Mouse (Mus musculus): Measurements from ENCODE around the gene Pkn1. TPM values are rescaled to one million over a fixed set of nuclear protein-coding genes. Genes with fewer than 3 reads are reported as not detected.
A peak's percentile ranks its signal among the peaks of the same experiment; 100 is the strongest.

The Pkn1 gene
- polyA plus RNA-seq, 1 experiment from 2014 or later: 37.0 TPM

DNA sequence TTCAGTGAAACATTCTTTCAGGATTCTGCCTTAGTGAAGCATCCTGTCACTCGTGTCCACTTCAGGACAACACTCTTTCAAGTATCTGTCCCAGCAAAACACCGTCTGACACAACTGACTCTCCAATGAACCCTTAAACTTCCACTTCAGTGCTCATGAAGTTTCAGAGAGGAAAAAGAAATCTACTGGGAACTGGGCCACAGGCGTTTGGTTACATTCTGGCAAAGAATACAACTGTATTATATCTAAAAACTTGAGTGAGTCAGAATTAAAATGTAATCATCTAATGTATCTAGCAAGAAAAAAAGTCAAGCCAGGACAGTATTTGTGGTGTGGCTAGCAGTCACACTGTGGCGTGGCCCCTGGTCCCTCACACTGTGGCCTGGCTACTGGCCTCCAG lies 60.1 kb downstream of the Pkn1 start:
- no peak for TF ChIP-seq CTCF (IDR thresholded peaks at IDR 0.05; ENCODE audit: low read depth)
- H3K27me3 ChIP-seq (replicated peaks; ENCODE audit: control insufficient read depth, insufficient read depth, low read length): no peaks in the 10 kb centered on the region
- H3K4me1 ChIP-seq (replicated peaks; ENCODE audit: control insufficient read depth, insufficient read depth, low read length): no peaks in the 10 kb centered on the region
- H3K36me3 ChIP-seq (ENCODE audit: control insufficient read depth, insufficient read depth): no peaks in the 10 kb centered on the region
- H3K4me3 ChIP-seq (ENCODE audit: low read depth, low read length): no peak overlapping the region
- 71% methylated on average over 4 of the region's 4 CpGs for WGBS
- ATAC-seq: no peak
- no peak overlapping the region for H3K27ac ChIP-seq (ENCODE audit: low read depth, low read length)
- no peak overlapping the region for H3K9ac ChIP-seq (ENCODE audit: low read depth, low read length)
- no peaks in the 10 kb centered on the region for H3K9me3 ChIP-seq (ENCODE audit: control insufficient read depth)
- no peak overlapping the region for H3K4me2 ChIP-seq (replicated peaks; ENCODE audit: low read depth)

DNA sequence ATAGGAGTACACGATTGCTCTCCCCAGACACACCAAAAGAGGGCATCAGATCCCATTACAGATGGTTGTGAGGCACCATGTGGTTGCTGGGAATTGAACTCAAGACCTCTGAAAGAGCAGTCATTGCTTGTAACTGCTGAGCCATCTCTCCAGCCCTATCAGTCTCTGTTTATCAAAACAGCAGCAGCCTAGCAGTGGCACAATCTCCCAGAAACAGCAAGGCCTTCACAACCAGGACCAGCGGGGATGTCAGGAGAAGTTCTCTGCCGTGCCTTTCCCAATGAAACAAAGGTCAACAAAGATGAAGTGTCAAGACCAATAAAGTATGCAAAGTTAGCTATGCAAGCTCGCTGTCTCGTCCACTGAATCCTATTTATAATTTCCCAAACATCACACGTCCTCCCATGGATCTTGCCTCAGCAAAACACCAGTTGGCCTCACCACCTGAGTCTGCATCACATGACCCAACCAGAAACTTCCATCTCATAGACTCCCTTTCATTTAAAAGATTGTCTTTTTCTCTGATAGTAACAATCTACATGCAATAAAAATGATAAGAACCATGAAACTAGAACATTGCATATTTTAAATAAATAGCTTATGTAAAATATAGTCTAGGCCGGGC lies 66.8 kb downstream of the Pkn1 start:
- H3K4me2 ChIP-seq (replicated peaks; ENCODE audit: low read depth): no peak overlapping the region
- WGBS: 48% methylated on average over 7 of the region's 7 CpGs
- no peak for TF ChIP-seq CTCF (IDR thresholded peaks at IDR 0.05; ENCODE audit: low read depth)

DNA sequence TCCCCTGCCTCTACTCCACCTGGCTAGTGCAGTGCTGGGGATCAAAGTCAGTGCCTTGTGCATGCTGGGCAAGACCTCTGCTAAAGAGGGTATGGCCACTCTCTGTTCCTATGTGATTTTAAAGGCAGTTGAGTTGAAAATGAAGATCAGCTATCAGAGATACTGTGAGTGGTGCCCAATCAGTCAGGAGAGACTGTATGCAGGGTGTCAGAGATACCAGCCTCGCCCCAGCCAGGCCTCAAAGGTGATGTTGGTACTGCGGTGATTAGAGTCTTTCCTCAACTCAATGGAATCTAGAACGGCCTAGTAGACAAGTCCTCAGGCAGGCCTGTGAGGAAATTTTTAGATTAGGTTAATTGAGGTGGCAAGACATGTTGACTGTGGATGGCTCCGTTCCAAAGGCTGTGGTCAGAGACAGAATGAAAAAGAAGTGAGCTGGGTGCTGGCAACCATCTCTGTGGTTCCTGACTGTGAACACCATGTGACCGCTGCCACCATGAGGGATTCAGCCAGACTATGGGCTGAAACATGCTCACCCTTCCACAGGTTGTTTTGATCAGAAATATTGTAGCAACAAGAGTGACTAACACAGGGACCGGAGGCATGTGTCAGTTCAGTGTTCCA lies 73.2 kb downstream of the Pkn1 start:
- Histone ChIP-seq H3K4me2 (replicated peaks; ENCODE audit: low read depth) (no peak overlapping the region), H3K9ac (ENCODE audit: low read depth, low read length) (no peak overlapping the region), H3K4me3 (ENCODE audit: low read depth, low read length) (no peak overlapping the region), H3K27ac (ENCODE audit: low read depth, low read length) (no peak overlapping the region), H3K4me1 (replicated peaks; ENCODE audit: control insufficient read depth, insufficient read depth, low read length) (no peaks in the 10 kb centered on the region; the same call in 1 of the 2 replicates), H3K9me3 (ENCODE audit: control insufficient read depth) (no peaks in the 10 kb centered on the region), H3K36me3 (ENCODE audit: control insufficient read depth, insufficient read depth) (no peaks in the 10 kb centered on the region), H3K27me3 (replicated peaks; ENCODE audit: control insufficient read depth, insufficient read depth, low read length) (no peaks in the 10 kb centered on the region)
- no peak for ATAC-seq
- WGBS: 75% methylated on average over 6 of the region's 6 CpGs
- no peak for TF ChIP-seq CTCF (IDR thresholded peaks at IDR 0.05; ENCODE audit: low read depth)

More for the DNA sequence above, 66.8 kb downstream of the Pkn1 start:
- no peaks in the 10 kb centered on the region for H3K9me3 ChIP-seq (ENCODE audit: control insufficient read depth)
- no peaks in the 10 kb centered on the region for H3K27me3 ChIP-seq (replicated peaks; ENCODE audit: control insufficient read depth, insufficient read depth, low read length)
- no peak overlapping the region for H3K4me3 ChIP-seq (ENCODE audit: low read depth, low read length)
- H3K4me1 ChIP-seq (replicated peaks; ENCODE audit: control insufficient read depth, insufficient read depth, low read length): no peaks in the 10 kb centered on the region
- no peaks in the 10 kb centered on the region for H3K36me3 ChIP-seq (ENCODE audit: control insufficient read depth, insufficient read depth)
- peak; percentile 31; the same call in 1 of the 2 replicates for ATAC-seq
- no peak overlapping the region for H3K27ac ChIP-seq (ENCODE audit: low read depth, low read length)
- no peak overlapping the region for H3K9ac ChIP-seq (ENCODE audit: low read depth, low read length)

DNA sequence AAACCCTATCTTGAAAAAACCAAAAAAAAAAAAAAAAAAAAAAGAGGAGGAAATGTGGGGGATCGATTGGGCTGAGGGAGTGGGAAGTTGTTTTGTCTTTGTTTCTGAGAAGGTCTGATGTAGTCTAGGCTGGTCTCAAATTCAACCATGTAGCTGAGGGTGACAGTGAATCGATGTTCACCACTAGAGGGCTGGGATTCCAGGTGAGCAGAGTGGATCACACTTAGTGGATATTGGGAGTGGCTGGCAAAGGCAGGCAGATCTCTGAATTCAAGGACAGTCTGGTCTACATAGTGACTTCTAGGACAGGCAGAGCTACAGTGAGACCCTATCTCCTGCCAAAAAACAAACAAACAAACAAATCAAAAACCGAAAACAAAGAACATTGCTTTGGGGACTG lies 74.2 kb downstream of the Pkn1 start:
- H3K36me3 ChIP-seq (ENCODE audit: control insufficient read depth, insufficient read depth): no peaks in the 10 kb centered on the region
- no peak overlapping the region for H3K4me3 ChIP-seq (ENCODE audit: low read depth, low read length)
- peak; percentile 86 for TF ChIP-seq CTCF (IDR thresholded peaks at IDR 0.05; ENCODE audit: low read depth)
- ATAC-seq: no peak
- H3K4me2 ChIP-seq (replicated peaks; ENCODE audit: low read depth): no peak overlapping the region
- WGBS: 34% methylated on average over 3 of the region's 3 CpGs
- no peak overlapping the region for H3K9ac ChIP-seq (ENCODE audit: low read depth, low read length)
- H3K27ac ChIP-seq (ENCODE audit: low read depth, low read length): no peak overlapping the region
- H3K4me1 ChIP-seq (replicated peaks; ENCODE audit: control insufficient read depth, insufficient read depth, low read length): no peaks in the 10 kb centered on the region; the same call in 1 of the 2 replicates
- no peaks in the 10 kb centered on the region for H3K27me3 ChIP-seq (replicated peaks; ENCODE audit: control insufficient read depth, insufficient read depth, low read length)
- H3K9me3 ChIP-seq (ENCODE audit: control insufficient read depth): no peaks in the 10 kb centered on the region

- Histone ChIP-seq H3K27ac (ENCODE audit: low read depth, low read length) (no peak overlapping the region), H3K27me3 (replicated peaks; ENCODE audit: control insufficient read depth, insufficient read depth, low read length) (no peaks in the 10 kb centered on the region), H3K9me3 (ENCODE audit: control insufficient read depth) (no peaks in the 10 kb centered on the region), H3K4me2 (replicated peaks; ENCODE audit: low read depth) (no peak overlapping the region), H3K36me3 (ENCODE audit: control insufficient read depth, insufficient read depth) (no peaks in the 10 kb centered on the region), H3K9ac (ENCODE audit: low read depth, low read length) (no peak overlapping the region), H3K4me3 (ENCODE audit: low read depth, low read length) (no peak overlapping the region), H3K4me1 (replicated peaks; ENCODE audit: control insufficient read depth, insufficient read depth, low read length) (no peaks in the 10 kb centered on the region; the same call in 1 of the 2 replicates)
- TF ChIP-seq CTCF (IDR thresholded peaks at IDR 0.05; ENCODE audit: low read depth): no peak
- 89% methylated on average over 7 of the region's 7 CpGs for WGBS
- ATAC-seq: no peak
These were observed 75.4 kb downstream of the Pkn1 start for GRCm38 (mm10) chr8:83623549-83623948.

GRCm38 (mm10) chr8:83622389-83622989 lies 76.5 kb downstream of the Pkn1 start:
- no peaks in the 10 kb centered on the region; the same call in 1 of the 2 replicates for H3K4me1 ChIP-seq (replicated peaks; ENCODE audit: control insufficient read depth, insufficient read depth, low read length)
- no peak overlapping the region for H3K27ac ChIP-seq (ENCODE audit: low read depth, low read length)
- H3K4me3 ChIP-seq (ENCODE audit: low read depth, low read length): peak overlapping the region; percentile 11; the same call in 1 of the 2 replicates
- TF ChIP-seq CTCF (IDR thresholded peaks at IDR 0.05; ENCODE audit: low read depth): peak; percentile 98
- ATAC-seq: peak; percentile 68
- no peaks in the 10 kb centered on the region for H3K36me3 ChIP-seq (ENCODE audit: control insufficient read depth, insufficient read depth)
- H3K4me2 ChIP-seq (replicated peaks; ENCODE audit: low read depth): peak overlapping the region; percentile 61
- no peaks in the 10 kb centered on the region for H3K27me3 ChIP-seq (replicated peaks; ENCODE audit: control insufficient read depth, insufficient read depth, low read length)
- H3K9ac ChIP-seq (ENCODE audit: low read depth, low read length): no peak overlapping the region
- whole genome bisulfite sequencing: 6% methylated on average over 23 of the region's 23 CpGs
- H3K9me3 ChIP-seq (ENCODE audit: control insufficient read depth): no peaks in the 10 kb centered on the region

Measured in intestine, postnatal 0 days (tissue).